ENCODE assay signal across 15 mouse cellular contexts in genomic region chr2:79777801-79778200, GRCm38 (mm10).
DNase-seq lines count a peak whose midpoint lies in the region; ATAC-seq and TF ChIP-seq lines count a peak whose summit lies in the region.
"Had no signal": no experiment of that assay in that cellular context is flagged by ENCODE, and none has a peak within 500 bp of the region (broad histone marks: within the 10 kb centered on the region; RNA-seq: fewer than 3 reads in every experiment).

No protein-coding gene starts in this region.

- no peak overlapping the region for H3K27ac ChIP-seq in gastrocnemius, adult 2 months
- no peak overlapping the region for H3K27ac ChIP-seq in liver, postnatal 0 days (ENCODE audit: low read depth)
- H3K27ac ChIP-seq: embryonic facial prominence, embryonic 12.5 days; intestine, embryonic 15.5 days; lung, embryonic 15.5 days had no signal

- peak; percentile 27; the same call in 1 of the 2 replicates for TF ChIP-seq CTCF in gastrocnemius, adult 2 months (IDR thresholded peaks at IDR 0.05)
- TF ChIP-seq CTCF in liver, postnatal 0 days (IDR thresholded peaks at IDR 0.05; ENCODE audit: low read depth) = peak; percentile 48
- peak; percentile 49 for TF ChIP-seq CTCF in E14TG2a.4 (conservative IDR thresholded peaks at IDR 0.05; ENCODE audit: low read length)

- H3K4me1 ChIP-seq in liver, postnatal 0 days (ENCODE audit: insufficient read depth) = no peaks in the 10 kb centered on the region
- no peaks in the 10 kb centered on the region for H3K4me1 ChIP-seq in E14TG2a.4 (replicated peaks; ENCODE audit: low read depth, low read length)
- H3K4me1 ChIP-seq: embryonic facial prominence, embryonic 12.5 days; intestine, embryonic 15.5 days; lung, embryonic 15.5 days had no signal

- H3K9ac ChIP-seq in liver, postnatal 0 days (replicated peaks) = no peak overlapping the region
- H3K9ac ChIP-seq: embryonic facial prominence, embryonic 12.5 days; intestine, embryonic 15.5 days; lung, embryonic 15.5 days had no signal

- H3K4me3 ChIP-seq in gastrocnemius, adult 2 months = no peak overlapping the region
- H3K4me3 ChIP-seq in liver, postnatal 0 days (ENCODE audit: low read depth, low read length) = no peak overlapping the region
- no peak overlapping the region for H3K4me3 ChIP-seq in E14TG2a.4 (replicated peaks; ENCODE audit: low read length)
- H3K4me3 ChIP-seq: embryonic facial prominence, embryonic 12.5 days; intestine, embryonic 15.5 days; lung, embryonic 15.5 days had no signal

- DNase-seq in gastrocnemius, adult 2 months = no peak
- DNase-seq in gastrocnemius, postnatal 10 days = no peak
- no peak for DNase-seq in liver, postnatal 0 days
- DNase-seq in liver = no peak
- peak; percentile 17 for DNase-seq in induced T-regulatory cell, adult 2 months (ENCODE audit: low read depth)
- no peak for DNase-seq in cerebellum, adult 11 months
- no peak for DNase-seq in embryo, embryonic 11 days
- DNase-seq: adrenal gland, adult 2 months; cerebellum, adult 18-20 months; kidney, postnatal 25 days; right cerebral cortex, adult 18-20 months had no signal

- H3K9me3 ChIP-seq in liver, postnatal 0 days (ENCODE audit: low read length) = no peaks in the 10 kb centered on the region
- H3K9me3 ChIP-seq in E14TG2a.4 (ENCODE audit: low read length) = no peaks in the 10 kb centered on the region
- H3K9me3 ChIP-seq: embryonic facial prominence, embryonic 12.5 days; intestine, embryonic 15.5 days; lung, embryonic 15.5 days had no signal

- TF ChIP-seq EP300 in liver, postnatal 0 days (IDR thresholded peaks at IDR 0.05; ENCODE audit: low read depth) = no peak

- WGBS in liver, postnatal 0 days (ENCODE audit: insufficient replicate concordance) = 58% methylated on average over 2 of the region's 2 CpGs

- H3K36me3 ChIP-seq in liver, postnatal 0 days (replicated peaks; ENCODE audit: insufficient read depth, low read length) = no peaks in the 10 kb centered on the region
- H3K36me3 ChIP-seq in E14TG2a.4 (ENCODE audit: insufficient read depth, low read length) = no peaks in the 10 kb centered on the region
- H3K36me3 ChIP-seq: embryonic facial prominence, embryonic 12.5 days; intestine, embryonic 15.5 days; lung, embryonic 15.5 days had no signal

- H3K4me2 ChIP-seq in liver, postnatal 0 days (ENCODE audit: low read depth, low read length) = no peak overlapping the region
- H3K4me2 ChIP-seq: embryonic facial prominence, embryonic 12.5 days; intestine, embryonic 15.5 days; lung, embryonic 15.5 days had no signal

- intact Hi-C loops in gastrocnemius, adult 2 months (cut with DNase I) = no loop called here

- H3K27me3 ChIP-seq in liver, postnatal 0 days (ENCODE audit: insufficient read depth, low read length) = no peaks in the 10 kb centered on the region
- no peaks in the 10 kb centered on the region for H3K27me3 ChIP-seq in E14TG2a.4 (ENCODE audit: insufficient read depth, low read length)
- H3K27me3 ChIP-seq: embryonic facial prominence, embryonic 12.5 days; intestine, embryonic 15.5 days; lung, embryonic 15.5 days had no signal

- no peak for ATAC-seq in liver, postnatal 0 days
- ATAC-seq: intestine, embryonic 15.5 days had no signal
